Mouse (Mus musculus) C2C12 (cell line): ENCODE results near the gene Gm13889. TPM values are rescaled to one million over a fixed set of nuclear protein-coding genes. Genes with fewer than 3 reads are reported as not detected.

Experiments
- H3K27me3 ChIP-seq: one replicate; pipeline ENCODE4 v1.6.1; 2011; ENCODE audit not compliant: control insufficient read depth, insufficient read depth, insufficient read length
- H3K36me3 ChIP-seq: one replicate; pipeline ENCODE4 v1.6.1; 2011; ENCODE audit not compliant: control insufficient read depth, insufficient read depth
- H3K4me3 ChIP-seq: one replicate; pipeline ENCODE4 v1.5.1; 2011; ENCODE audit warnings: mild to moderate bottlenecking, control low read depth; ENCODE audit not compliant: poor library complexity, insufficient read depth, severe bottlenecking
- H3K79me2 ChIP-seq: one replicate; pipeline ENCODE4 v1.6.1; 2011; ENCODE audit not compliant: control insufficient read depth, insufficient read depth
- H3K79me3 ChIP-seq: one replicate; pipeline ENCODE4 v1.6.1; 2011; ENCODE audit warnings: low read depth, control low read depth
- H3ac ChIP-seq: one replicate; pipeline ENCODE3; 2011; ENCODE audit warnings: low read depth; ENCODE audit not compliant: control insufficient read depth, insufficient read length
- CEBPB ChIP-seq: IDR thresholded peaks from one replicate; pipeline ENCODE4 v1.6.1; 2011; ENCODE audit warnings: low read depth, mild to moderate bottlenecking, control low read depth, moderate library complexity
- CTCF ChIP-seq: IDR thresholded peaks from one replicate; pipeline ENCODE4 v1.5.1; 2011; ENCODE audit not compliant: control insufficient read depth, insufficient read depth, insufficient read length
- FOSL1 ChIP-seq: IDR thresholded peaks from one replicate; pipeline ENCODE4 v1.8.0; 2011; ENCODE audit warnings: mild to moderate bottlenecking, low read length; ENCODE audit not compliant: poor library complexity, insufficient read depth, severe bottlenecking
- MAX ChIP-seq: IDR thresholded peaks from one replicate; pipeline ENCODE4 v1.6.1; 2011; ENCODE audit warnings: mild to moderate bottlenecking, control low read depth
- MYOD1 ChIP-seq: IDR thresholded peaks from one replicate; pipeline ENCODE4 v1.6.1; 2011; ENCODE audit warnings: low read depth; ENCODE audit not compliant: control insufficient read depth, insufficient read length
- MYOG ChIP-seq: IDR thresholded peaks from one replicate; pipeline ENCODE4 v1.6.1; 2011; ENCODE audit not compliant: control insufficient read depth, insufficient read length; ENCODE audit errors: extremely low read depth
- USF1 ChIP-seq: IDR thresholded peaks from one replicate; pipeline ENCODE4 v1.6.1; 2011; ENCODE audit warnings: low read depth, mild to moderate bottlenecking, control low read depth, moderate library complexity
- polyA plus RNA-seq: library from polyadenylated mRNA; unstranded; fragments of >200 nt; fragmentation: generic; extraction: Trizol; gene quantifications from one replicate; pipeline ENCODE4 v1.2.1, GENCODE M21; 2012; ENCODE audit warnings: missing spikeins

Gene Gm13889
- polyA plus RNA-seq, 1 experiment = 0.67 TPM

DNA sequence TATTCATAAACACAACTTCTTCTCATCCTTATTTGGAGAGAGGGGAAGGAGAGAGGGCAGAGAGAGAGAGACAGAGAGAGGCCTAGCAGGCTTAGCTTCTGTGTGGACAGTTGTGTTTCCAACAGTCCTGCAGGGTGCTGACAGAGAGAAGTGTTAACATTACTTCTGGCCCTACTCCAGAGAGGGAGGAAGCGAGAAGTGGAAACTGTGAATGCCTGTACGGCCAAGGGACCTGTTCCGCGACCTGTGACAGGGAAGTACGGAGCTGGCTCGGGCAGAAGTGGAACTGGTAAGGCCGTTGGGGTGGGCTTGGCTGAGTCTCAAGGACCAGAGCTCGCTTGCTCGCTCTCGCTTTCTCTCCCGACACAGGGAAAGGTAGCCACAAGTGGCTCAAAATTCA, 15.3 kb downstream of the Gm13889 start:
- H3K79me3 ChIP-seq = no peaks in the 10 kb centered on the region
- no peak overlapping the region for H3ac ChIP-seq
- H3K79me2 ChIP-seq = no peaks in the 10 kb centered on the region
- H3K4me3 ChIP-seq = no peak overlapping the region
- H3K27me3 ChIP-seq = peaks cover 27% of the 10 kb centered on the region
- no peak for TF ChIP-seq MAX
- no peak for TF ChIP-seq FOSL1
- TF ChIP-seq MYOG = no peak
- no peak for TF ChIP-seq MYOD1
- TF ChIP-seq CEBPB = no peak
- TF ChIP-seq USF1 = no peak
- TF ChIP-seq CTCF = no peak
- no peaks in the 10 kb centered on the region for H3K36me3 ChIP-seq

- Histone ChIP-seq H3K79me2 (no peaks in the 10 kb centered on the region), H3K36me3 (no peaks in the 10 kb centered on the region), H3ac (no peak overlapping the region), H3K4me3 (no peak overlapping the region), H3K79me3 (no peaks in the 10 kb centered on the region), H3K27me3 (peaks cover 37% of the 10 kb centered on the region)
- no peak for TF ChIP-seq CTCF
- no peak for TF ChIP-seq CEBPB
These were observed 18.5 kb downstream of the Gm13889 start for GRCm38 (mm10) chr2:93938534-93938933.

DNA sequence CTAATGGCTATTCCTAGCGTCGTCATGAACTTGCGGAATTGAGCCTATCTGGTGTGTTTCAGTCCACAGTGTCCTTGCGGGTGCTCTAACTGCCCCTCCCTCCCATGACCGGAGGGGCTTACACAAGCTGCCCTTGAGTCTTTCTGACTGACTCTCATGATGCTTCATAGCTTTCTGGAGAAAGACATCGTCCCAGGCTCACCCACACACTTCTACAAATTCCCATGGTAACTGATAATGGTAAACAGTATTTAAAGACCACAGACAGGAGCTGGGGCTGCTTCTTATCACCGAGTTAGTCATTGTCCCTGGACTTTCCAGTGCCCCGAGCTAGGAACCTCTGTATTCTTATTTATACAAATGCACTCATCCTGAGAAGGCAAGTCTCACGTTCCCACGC, 28.1 kb downstream of the Gm13889 start:
- H3K36me3 ChIP-seq = no peaks in the 10 kb centered on the region
- no peak overlapping the region for H3ac ChIP-seq
- no peaks in the 10 kb centered on the region for H3K79me3 ChIP-seq
- TF ChIP-seq MAX (no peak), USF1 (no peak)
- H3K4me3 ChIP-seq = no peak overlapping the region
- no peaks in the 10 kb centered on the region for H3K79me2 ChIP-seq
- peaks cover 19% of the 10 kb centered on the region for H3K27me3 ChIP-seq

DNA sequence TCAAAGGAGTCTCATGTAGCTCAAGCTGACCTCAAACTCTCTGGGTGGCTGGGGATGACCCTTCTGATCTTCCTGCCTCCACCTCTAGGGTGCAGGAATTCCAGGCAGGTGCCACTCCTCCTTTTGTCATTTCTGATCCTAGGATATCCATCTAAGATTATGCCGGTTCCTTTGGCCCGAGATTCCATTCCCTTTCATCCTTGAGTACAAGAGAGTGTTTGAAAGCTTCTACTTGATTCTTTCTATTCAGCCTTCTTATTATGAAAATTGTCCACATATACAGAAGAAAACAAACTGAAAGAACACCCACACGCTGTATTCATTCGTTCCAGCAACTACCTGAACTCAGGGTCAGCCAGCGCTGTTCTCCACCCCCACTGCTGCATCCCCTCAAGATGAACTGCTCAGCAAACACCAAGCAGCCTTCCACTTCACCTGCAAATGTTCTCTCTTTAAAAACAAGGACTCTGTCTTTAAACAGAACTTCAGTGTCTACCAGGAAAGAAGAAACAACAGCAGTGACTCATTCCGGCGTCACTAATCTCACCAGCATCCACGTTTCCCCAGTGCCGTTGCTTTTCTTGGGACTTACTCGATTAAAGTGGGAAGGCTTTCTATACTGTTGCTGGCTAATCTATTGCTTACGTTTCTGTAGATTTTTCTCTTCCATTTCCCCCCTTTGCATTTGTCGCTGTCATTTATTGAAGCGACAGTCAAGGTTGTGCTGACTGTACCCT, 29.1 kb downstream of the Gm13889 start:
- no peaks in the 10 kb centered on the region for H3K36me3 ChIP-seq
- no peaks in the 10 kb centered on the region for H3K79me2 ChIP-seq
- H3K27me3 ChIP-seq = peaks cover 13% of the 10 kb centered on the region
- H3ac ChIP-seq = no peak overlapping the region
- TF ChIP-seq MAX = no peak
- TF ChIP-seq MYOG = no peak
- TF ChIP-seq CTCF = no peak
- TF ChIP-seq CEBPB = no peak
- no peak for TF ChIP-seq USF1
- TF ChIP-seq MYOD1 = no peak
- TF ChIP-seq FOSL1 = no peak
- no peaks in the 10 kb centered on the region for H3K79me3 ChIP-seq
- H3K4me3 ChIP-seq = no peak overlapping the region

- H3K27me3 ChIP-seq = peaks cover 5% of the 10 kb centered on the region
- no peak overlapping the region for H3K4me3 ChIP-seq
- TF ChIP-seq CEBPB = no peak
- no peak for TF ChIP-seq CTCF
- TF ChIP-seq FOSL1 = no peak
- no peak for TF ChIP-seq USF1
- TF ChIP-seq MYOG = no peak
- TF ChIP-seq MYOD1 = no peak
- no peak for TF ChIP-seq MAX
- H3K79me2 ChIP-seq = no peaks in the 10 kb centered on the region
- H3ac ChIP-seq = no peak overlapping the region
- no peaks in the 10 kb centered on the region for H3K36me3 ChIP-seq
- H3K79me3 ChIP-seq = no peaks in the 10 kb centered on the region
These were observed 30.9 kb downstream of the Gm13889 start for GRCm38 (mm10) chr2:93926141-93926540.

DNA sequence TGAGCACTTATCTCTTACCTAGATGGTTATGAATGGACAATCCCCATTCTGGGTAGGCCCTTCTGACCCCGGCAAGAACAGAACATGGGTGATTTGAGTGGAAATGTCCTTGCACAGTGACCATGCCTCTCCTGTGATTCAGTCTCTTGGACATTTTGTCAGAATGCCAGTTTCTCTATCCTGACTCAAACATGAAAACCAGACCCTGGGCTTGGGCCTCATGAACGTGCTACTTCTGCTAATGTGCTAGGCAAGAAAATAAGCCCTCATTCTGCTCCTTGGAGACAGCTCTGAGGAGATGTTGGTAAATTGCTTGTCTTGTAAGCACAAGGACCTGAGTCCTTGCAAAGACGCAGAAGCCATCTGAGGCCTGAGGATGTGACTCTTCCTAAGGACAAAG, 37.9 kb downstream of the Gm13889 start:
- Histone ChIP-seq H3K27me3 (peaks cover 9% of the 10 kb centered on the region), H3K79me2 (no peaks in the 10 kb centered on the region), H3ac (no peak overlapping the region), H3K36me3 (no peaks in the 10 kb centered on the region), H3K79me3 (no peaks in the 10 kb centered on the region), H3K4me3 (no peak overlapping the region)
- TF ChIP-seq CEBPB = no peak
- no peak for TF ChIP-seq MYOG
- no peak for TF ChIP-seq USF1
- no peak for TF ChIP-seq MAX
- TF ChIP-seq CTCF = no peak
- no peak for TF ChIP-seq FOSL1
- no peak for TF ChIP-seq MYOD1
